Mouse (Mus musculus): ENCODE results near the gene Cnga3.
A peak's percentile ranks its signal among the peaks of the same experiment; 100 is the strongest.

The Cnga3 gene

GRCm38 (mm10) chr1:37214144-37214543 lies at the start of gene Cnga3:
Gene Cnga3, plus strand, starts transcription at chr1:37214434.
- no peak for DNase-seq (ENCODE audit: low spot score)

- DNase-seq (ENCODE audit: low spot score) = no peak
Observed at GRCm38 (mm10) chr1:37166066-37166465, 48.2 kb upstream of the Cnga3 start.

DNA sequence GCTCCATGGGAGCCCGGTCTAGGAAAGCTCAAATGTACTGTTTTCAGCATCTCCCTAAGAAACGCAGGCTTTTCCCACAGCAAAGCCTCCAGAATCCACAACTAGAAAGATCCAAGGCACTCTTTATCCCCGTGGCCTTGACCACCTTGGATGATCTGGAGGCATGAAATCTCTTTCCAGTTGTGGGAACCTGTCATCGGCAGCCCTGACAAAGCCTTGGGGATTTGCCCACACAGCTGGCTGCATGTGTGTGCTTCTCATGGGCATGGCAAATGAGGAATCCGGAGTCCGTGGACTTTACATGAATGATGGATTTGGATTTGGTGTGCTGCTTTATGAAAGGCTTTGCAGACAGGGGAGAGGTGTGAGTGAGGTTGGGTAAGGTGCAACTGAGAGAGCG lies 46.3 kb upstream of the Cnga3 start:
- DNase-seq (ENCODE audit: low spot score) = no peak

- no peak for DNase-seq (ENCODE audit: low spot score)
Observed at GRCm38 (mm10) chr1:37177874-37178273, 36.4 kb upstream of the Cnga3 start.

DNA sequence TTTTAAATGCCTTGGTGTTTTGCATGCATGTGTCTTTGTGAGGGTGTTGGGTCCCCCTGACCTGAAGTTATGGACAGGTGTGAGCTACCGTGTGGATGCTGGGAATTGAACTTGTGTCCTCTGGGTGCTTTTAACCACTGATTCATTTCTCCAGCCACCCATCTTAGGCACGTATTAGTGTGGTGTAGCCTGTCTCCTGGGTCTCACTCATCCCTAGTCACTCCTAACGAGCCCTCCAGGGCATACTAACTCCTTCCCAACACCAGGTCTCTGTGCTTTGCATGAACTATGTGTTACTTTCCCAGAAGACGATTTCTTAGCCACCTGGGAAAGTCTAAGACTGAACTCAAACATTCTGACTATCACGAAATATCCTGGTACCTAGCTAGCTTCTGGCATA lies 34.4 kb upstream of the Cnga3 start:
- DNase-seq (ENCODE audit: low spot score) = no peak

GRCm38 (mm10) chr1:37187050-37187449 lies 27.2 kb upstream of the Cnga3 start:
- DNase-seq (ENCODE audit: low spot score) = no peak

DNA sequence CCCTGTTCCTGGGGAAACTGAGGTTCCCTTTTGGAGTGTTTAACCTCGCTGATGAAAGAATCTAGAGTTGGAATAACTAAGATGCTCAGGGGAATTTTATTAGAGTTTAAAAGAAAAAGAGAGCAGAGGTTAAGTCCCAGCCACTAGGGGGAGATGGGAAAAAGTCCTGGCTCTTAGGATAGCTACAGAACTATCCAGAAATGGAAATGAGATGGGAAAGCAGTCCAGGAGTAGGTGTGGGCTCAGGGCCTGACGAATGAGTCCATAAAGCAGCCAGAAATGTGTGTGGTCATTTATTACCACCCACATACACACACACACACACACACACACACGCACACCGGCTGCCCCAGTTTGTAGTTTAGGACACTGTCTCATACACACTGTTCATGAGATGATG lies 19.6 kb upstream of the Cnga3 start:
- no peak for DNase-seq (ENCODE audit: low spot score)

DNA sequence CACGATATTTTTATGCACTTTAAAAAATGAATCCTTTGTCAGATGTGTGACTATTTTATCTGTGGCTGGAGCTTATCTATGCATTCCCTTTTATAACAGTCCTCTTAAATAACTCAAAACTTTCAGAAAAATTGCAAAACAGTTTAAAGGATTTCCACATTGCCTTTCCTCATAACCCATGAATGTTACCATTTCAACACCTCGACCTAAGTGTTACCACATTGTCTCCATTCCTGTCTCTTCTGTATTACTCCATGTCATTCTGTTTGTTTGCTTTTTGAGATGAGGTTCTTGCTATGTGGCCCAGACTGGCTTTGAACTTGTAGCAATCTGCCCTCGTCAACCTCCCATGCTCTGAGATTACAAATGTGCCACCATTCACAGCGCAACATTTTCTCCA lies 12.8 kb upstream of the Cnga3 start:
- DNase-seq (ENCODE audit: low spot score) = no peak

DNA sequence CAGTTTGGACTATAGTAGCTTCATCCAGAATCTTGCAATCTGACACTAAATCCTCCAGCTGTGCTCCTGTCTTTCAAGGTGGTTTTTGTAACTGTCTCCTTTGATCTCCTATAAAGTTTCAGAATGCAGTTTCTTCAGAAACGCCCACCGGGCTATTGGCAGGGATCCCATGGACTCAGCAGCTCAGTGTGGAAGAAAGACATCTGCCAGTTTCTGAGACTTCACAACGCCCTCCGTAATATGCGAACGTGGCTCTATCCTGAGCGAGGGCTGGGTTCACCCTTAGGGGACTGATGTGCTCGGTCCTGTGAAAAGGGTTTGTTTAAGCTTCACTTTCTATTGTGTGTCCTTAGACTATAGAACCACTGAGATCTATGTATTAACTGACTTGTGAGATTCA lies 6.5 kb upstream of the Cnga3 start:
- DNase-seq (ENCODE audit: low spot score) = no peak

- DNase-seq (ENCODE audit: low spot score) = no peak
Observed at GRCm38 (mm10) chr1:37212375-37212774, 1.9 kb upstream of the Cnga3 start.

DNA sequence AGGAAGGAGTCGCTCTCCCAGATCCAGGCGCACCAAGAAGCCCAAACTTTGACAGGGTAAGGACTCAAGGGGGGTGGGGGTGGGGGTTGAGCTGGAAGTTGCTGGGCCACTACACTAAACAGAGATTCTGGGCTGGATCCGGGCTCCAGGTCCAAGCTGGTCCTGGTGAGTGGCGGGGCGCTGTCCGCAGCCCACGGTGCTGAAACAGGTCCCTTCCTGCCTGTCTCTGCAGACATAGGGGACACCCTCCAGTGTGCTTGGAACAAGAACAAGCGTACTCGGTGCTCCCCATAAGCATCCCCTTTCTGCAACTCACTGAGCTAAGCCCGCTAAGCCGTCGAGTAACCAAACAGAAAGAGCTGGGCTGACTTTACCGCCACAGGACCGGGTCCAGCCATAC lies 4.2 kb downstream of the Cnga3 start:
- DNase-seq (ENCODE audit: low spot score) = peak; percentile 67

DNA sequence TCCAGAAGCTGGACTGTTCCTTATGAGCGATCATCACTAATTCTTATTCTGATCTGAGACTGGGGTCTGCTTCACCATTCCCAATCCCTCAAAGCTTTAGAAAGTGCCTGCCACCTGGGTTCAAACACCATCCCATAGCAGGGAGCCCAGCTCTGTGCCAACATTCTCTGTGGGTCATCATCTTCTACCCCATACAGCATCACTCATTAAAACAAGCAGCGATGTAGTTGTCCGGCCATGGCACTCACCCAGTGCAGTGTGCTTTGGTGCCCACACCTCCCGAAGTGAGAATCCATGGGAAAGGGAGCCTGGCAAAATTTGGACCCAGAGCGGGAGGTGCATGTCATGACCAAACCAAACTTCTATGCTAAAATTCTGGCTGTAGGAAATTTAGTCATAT lies 5.4 kb downstream of the Cnga3 start:
- no peak for DNase-seq (ENCODE audit: low spot score)

GRCm38 (mm10) chr1:37220134-37220907 lies 6.1 kb downstream of the Cnga3 start:
- DNase-seq (ENCODE audit: low spot score) = no peak

GRCm38 (mm10) chr1:37222002-37222401 lies 7.8 kb downstream of the Cnga3 start:
- no peak for DNase-seq (ENCODE audit: low spot score)

- no peak for DNase-seq (ENCODE audit: low spot score)
Observed at GRCm38 (mm10) chr1:37230404-37230803, 16.2 kb downstream of the Cnga3 start.

DNA sequence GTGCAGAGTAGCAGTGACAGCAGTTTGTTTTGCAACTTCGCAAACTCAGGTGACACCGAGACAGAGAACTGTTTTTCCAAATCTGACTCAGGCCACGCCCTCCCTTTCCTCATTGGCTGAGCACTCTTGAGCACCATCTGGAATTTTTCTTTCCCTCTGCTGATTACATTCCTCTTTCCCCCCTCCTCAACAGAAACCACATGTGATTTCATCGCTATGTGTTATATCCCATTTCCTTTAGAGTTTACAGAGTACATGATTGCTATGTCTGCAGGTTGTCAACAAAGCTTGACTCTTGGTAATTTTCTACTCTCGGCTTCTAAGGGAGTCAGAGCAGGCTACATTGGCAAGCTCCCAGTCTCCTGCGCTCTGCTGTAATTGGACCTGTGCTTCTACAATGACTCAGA lies 17.1 kb downstream of the Cnga3 start:
- no peak for DNase-seq (ENCODE audit: low spot score)

GRCm38 (mm10) chr1:37239045-37239635 lies 24.9 kb downstream of the Cnga3 start:
- no peak for DNase-seq (ENCODE audit: low spot score)

DNA sequence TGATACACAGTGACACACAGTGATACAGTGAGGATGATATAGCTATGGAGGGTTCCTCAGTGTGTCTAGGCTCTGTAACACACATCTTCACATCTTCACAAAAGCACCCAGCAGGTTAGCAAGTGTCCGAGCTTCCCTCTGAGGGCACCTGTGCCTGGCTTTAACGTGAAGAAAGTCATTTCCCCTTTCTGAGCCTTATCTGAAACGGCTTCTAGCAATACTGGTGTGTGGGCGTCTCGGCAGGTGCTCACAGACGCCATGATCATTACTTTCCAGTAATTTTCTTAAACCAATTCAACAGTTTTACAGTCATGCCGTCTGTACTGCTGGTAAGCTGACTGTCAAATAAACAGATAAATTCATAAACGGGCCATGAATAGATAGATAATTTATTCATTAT lies 28.0 kb downstream of the Cnga3 start:
- DNase-seq (ENCODE audit: low spot score) = no peak

GRCm38 (mm10) chr1:37246476-37246875 lies 32.2 kb downstream of the Cnga3 start:
- no peak for DNase-seq (ENCODE audit: low spot score)

- peak; percentile 6 for DNase-seq (ENCODE audit: low spot score)
Observed at GRCm38 (mm10) chr1:37248406-37248805, 34.2 kb downstream of the Cnga3 start.

DNA sequence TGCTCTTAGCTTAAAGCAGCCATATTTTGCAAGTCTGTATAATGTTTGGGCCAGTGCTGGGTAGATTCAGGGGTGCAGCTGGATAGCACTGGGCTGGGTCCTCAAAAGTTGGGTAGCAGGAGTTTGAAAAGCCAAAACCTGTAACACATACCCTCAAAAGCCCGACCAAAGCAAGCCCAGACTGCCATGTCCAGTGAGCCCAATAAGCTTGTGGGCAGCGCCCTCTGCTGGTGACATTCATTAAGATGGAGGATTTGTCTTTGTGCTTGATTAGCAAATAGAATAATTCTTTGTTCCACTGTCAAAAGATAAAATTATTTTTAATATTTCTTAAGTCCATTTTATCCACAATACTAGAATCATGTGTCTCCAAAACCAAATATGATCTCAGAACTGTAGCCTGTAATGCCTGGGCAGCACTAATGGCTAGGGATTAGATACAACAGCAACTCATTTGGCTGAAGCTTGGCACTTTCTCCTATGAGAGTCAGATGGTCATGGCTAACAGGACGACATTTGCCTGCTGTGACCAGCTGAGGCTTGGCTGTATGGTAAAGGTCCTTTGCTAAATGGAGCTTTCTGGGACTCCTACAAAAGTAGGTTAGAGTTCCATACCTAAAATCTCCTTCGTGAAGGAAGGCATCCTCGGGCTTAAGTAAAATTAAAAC lies 36.5 kb downstream of the Cnga3 start:
- peak; percentile 79 for DNase-seq (ENCODE audit: low spot score)

- DNase-seq (ENCODE audit: low spot score) = no peak
Observed at GRCm38 (mm10) chr1:37258443-37258842, 44.2 kb downstream of the Cnga3 start.

- DNase-seq (ENCODE audit: low spot score) = peak; percentile 46
Observed at GRCm38 (mm10) chr1:37272464-37272863, 58.2 kb downstream of the Cnga3 start.
